Mouse (Mus musculus) liver, embryonic 11.5 days (tissue): ENCODE data around the gene Tac2. TPM values are rescaled to one million over a fixed set of nuclear protein-coding genes. Genes with fewer than 3 reads are reported as not detected.

ENCODE experiments used
- ATAC-seq: fragments of 200-750 bp; cut with Nextera tagmentation; replicated peaks from 2 replicates; pipeline ENCODE4 v1.8.0; 2017; ENCODE audit warnings: moderate number of reproducible peaks, mild to moderate bottlenecking, moderate TSS enrichment, moderate library complexity; ENCODE audit not compliant: low FRiP score
- DNase-seq: peaks from one replicate; pipeline ENCODE4 v3.0.0-alpha.2; 2017; ENCODE audit warnings: low spot score
- H3K27ac ChIP-seq: fragments of 300-500 bp; sonication (generic); 2 replicates; pipeline ENCODE4 v1.5.1; 2014; ENCODE audit warnings: mild to moderate bottlenecking, low read depth, low read length, control low read depth
- H3K27me3 ChIP-seq: fragments of 300-500 bp; sonication (generic); replicated peaks from 2 replicates; pipeline ENCODE4 v1.6.1; 2014; ENCODE audit warnings: low read length, mixed read lengths; ENCODE audit not compliant: control insufficient read depth, insufficient read depth
- H3K36me3 ChIP-seq: fragments of 300-500 bp; sonication (generic); 2 replicates; pipeline ENCODE4 v1.6.1; 2014; ENCODE audit warnings: mild to moderate bottlenecking, low read length, moderate library complexity, mixed read lengths; ENCODE audit not compliant: control insufficient read depth, insufficient read depth
- H3K4me1 ChIP-seq: fragments of 300-500 bp; sonication (generic); replicated peaks from 2 replicates; pipeline ENCODE4 v1.6.1; 2014; ENCODE audit warnings: low read length, mixed read lengths; ENCODE audit not compliant: control insufficient read depth, insufficient read depth
- H3K4me2 ChIP-seq: fragments of 300-500 bp; sonication (generic); 2 replicates; pipeline ENCODE4 v1.6.1; 2014; ENCODE audit warnings: mild to moderate bottlenecking, control low read depth, moderate library complexity
- H3K4me3 ChIP-seq: fragments of 300-500 bp; sonication (generic); 2 replicates; pipeline ENCODE4 v1.5.1; 2014; ENCODE audit warnings: low read depth, low read length, control low read depth
- H3K9ac ChIP-seq: fragments of 300-500 bp; sonication (generic); 2 replicates; pipeline ENCODE4 v1.6.1; 2014; ENCODE audit warnings: low read depth, low read length, control low read depth
- H3K9me3 ChIP-seq: fragments of 300-500 bp; sonication (generic); 2 replicates; pipeline ENCODE4 v1.6.1; 2016; ENCODE audit warnings: low read length, inconsistent platforms, mixed read lengths; ENCODE audit not compliant: control insufficient read depth
- WGBS: fragments of 180-500 bp; shearing (Covaris S2); extraction: QIAGEN DNeasy Blood & Tissue Kit; methylation state at CpG from one replicate; pipeline ENCODE4 v1.1.7; 2014; 5-methylcytosine and 5-hydroxymethylcytosine counted together
- polyA plus RNA-seq: library from polyadenylated mRNA; unstranded; fragments of >200 nt; fragmentation: Nextera tagmentation; extraction: Ambion mirVana; gene quantifications from 2 replicates; pipeline ENCODE4 v1.2.1, GENCODE M21; 2014

Gene Tac2
- polyA plus RNA-seq, 1 experiment from 2014 or later = 16.0 TPM

DNA sequence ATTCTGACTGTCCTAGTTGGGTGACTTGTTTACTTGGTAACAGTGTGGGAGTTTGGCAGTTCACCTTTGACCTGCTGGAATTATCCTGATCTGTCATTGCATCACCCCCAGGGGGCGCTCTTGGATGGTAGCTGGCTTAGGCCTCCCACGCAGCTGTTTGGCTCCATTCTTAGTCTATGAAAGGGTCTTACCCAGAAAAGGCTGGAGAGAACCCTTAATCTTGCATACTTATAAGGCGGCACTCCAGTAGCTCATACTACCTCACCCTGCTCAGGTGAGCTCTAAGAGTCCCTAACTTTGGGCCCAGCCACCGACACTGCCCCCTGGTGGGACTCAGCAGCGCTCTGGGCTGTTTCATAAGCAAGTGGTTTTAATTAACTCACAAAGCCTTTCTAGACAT, 20.4 kb downstream of the Tac2 start:
- Histone ChIP-seq H3K27me3 (no peaks in the 10 kb centered on the region), H3K9ac (no peak overlapping the region), H3K4me2 (no peak overlapping the region), H3K4me3 (no peak overlapping the region), H3K4me1 (peaks cover 15% of the 10 kb centered on the region), H3K36me3 (peaks cover 43% of the 10 kb centered on the region), H3K27ac (no peak overlapping the region), H3K9me3 (no peaks in the 10 kb centered on the region)
- WGBS = 67% methylated on average over 5 of the region's 5 CpGs
- DNase-seq (no peak), ATAC-seq (no peak)

DNA sequence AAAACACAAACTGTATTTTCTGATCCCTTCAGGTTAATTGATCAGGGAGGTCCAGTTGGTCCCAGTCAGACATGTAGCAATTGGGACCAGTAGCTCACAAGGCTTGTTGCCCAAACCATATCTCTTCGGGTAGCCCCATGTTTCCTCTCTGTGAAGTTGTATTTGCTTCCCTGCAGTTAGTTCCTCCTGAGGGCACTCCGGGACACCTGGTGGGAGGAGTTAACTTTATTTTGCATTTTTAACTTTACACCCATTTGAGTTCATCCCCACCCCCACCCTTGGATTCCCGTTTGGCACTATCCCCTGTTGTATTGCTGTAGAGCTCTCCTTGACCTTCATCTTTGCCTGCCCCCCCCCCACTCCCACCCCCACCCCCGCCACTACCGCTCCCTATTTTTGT, 21.6 kb downstream of the Tac2 start:
- DNase-seq (no peak), ATAC-seq (no peak)
- Histone ChIP-seq H3K36me3 (peaks cover 43% of the 10 kb centered on the region), H3K27me3 (no peaks in the 10 kb centered on the region), H3K4me2 (no peak overlapping the region), H3K27ac (no peak overlapping the region), H3K9me3 (no peaks in the 10 kb centered on the region), H3K4me1 (peaks cover 14% of the 10 kb centered on the region), H3K4me3 (no peak overlapping the region), H3K9ac (no peak overlapping the region)
- 60% methylated on average over 5 of the region's 5 CpGs for WGBS

DNA sequence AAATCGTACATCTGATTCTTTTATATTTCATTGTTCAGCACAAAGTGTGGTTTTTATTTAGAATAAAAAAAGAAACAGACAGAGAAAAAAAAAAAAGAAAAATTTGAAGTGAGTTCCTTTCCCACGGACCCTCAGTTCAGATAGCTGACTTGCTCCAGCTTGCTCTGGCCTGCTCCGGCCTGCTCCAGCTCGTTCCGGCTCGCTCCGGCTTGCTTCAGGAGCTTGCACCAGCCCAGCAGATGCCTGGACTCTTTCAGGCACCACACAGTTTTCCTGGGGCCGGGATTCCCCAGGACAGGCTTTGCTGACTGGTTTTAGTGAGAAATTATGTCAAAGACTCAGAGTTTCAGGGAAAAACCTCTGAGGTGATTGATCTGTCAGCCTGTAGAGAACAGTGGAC, 23.0 kb downstream of the Tac2 start:
- Histone ChIP-seq H3K4me1 (peaks cover 18% of the 10 kb centered on the region), H3K9me3 (no peaks in the 10 kb centered on the region), H3K27me3 (no peaks in the 10 kb centered on the region), H3K4me3 (no peak overlapping the region), H3K27ac (no peak overlapping the region), H3K36me3 (peaks cover 36% of the 10 kb centered on the region), H3K9ac (no peak overlapping the region), H3K4me2 (no peak overlapping the region)
- no peak for DNase-seq
- ATAC-seq = no peak
- 87% methylated on average over 8 of the region's 8 CpGs for WGBS

DNA sequence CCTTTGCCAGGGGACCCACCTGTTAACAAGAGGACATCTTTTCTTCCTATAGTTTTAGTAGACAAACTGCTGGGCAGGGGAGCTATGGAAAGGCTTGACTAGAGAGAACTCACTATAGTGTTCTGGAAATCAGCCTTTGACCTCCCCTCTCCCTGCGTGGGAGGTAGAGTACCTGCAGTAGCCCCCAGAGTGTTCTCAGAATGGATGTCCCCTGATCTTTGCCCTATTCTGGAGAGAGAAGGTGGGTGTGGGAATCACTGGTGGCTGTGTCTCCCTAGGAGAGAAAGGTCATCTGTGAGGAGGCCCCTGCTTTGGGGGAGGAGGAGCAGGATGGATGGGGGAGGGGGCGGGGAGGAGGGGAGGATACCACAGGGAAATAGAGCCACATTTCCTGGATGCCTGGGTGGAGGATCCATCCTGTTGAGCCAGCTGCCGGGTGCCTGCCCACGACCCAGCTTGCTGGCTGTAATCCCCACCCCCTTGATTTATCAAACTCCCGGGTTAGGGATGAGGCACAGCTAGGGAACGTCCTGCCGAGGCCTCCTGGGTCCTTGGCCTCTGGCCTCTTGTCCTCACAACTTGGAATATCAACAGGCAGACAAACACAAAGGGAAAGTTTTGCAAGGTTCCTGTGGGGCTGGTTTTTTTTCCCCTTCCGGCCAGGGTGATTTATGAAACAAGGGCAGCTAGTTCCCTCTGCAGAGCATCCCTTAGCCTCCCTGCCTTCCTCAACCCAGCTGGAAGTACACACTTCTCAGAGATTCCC, 24.8 kb downstream of the Tac2 start:
- ATAC-seq = peak; percentile 44

DNA sequence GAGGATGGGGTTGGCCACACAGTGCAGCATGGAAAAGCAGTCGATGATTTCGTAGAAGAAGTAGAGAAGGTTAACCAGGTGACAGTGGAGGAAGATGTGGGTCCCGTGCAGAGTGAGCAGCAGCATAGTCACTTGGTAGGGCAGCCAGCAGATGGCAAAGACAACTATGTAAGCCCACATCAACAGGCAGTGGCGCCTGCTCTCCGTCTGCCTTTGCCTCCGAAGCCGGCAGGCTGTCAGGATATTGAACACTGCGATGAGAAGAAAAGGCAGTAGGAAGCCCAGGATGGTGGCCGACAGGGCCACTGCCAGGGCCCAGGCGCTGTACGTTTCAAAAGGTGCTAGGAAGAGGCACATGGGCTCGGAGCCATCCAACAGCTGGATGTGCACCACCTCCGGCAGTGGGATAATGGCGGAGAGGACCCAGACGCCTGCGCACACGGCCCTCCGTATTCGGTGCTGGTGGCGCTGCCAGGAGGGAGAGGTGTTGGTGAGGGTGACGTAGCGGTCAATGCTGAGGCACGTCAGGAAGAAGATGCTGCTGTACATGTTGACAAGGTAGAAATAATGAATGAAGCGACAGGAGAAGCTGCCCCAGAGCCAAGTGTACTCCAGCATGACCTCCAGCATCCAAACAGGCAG, 26.0 kb downstream of the Tac2 start:
- H3K9ac ChIP-seq = no peak overlapping the region
- no peaks in the 10 kb centered on the region for H3K9me3 ChIP-seq
- 52% methylated on average over 24 of the region's 24 CpGs for WGBS
- H3K36me3 ChIP-seq = peaks cover 12% of the 10 kb centered on the region
- H3K4me2 ChIP-seq = peak overlapping the region; percentile 46
- no peak for DNase-seq
- peak overlapping the region; percentile 51; the same call in 1 of the 2 replicates for H3K27ac ChIP-seq
- peaks cover 26% of the 10 kb centered on the region for H3K4me1 ChIP-seq
- ATAC-seq = no peak
- no peaks in the 10 kb centered on the region for H3K27me3 ChIP-seq
- H3K4me3 ChIP-seq = peak overlapping the region; percentile 23

More for the DNA sequence above, 24.8 kb downstream of the Tac2 start:
- H3K4me1 ChIP-seq = peaks cover 18% of the 10 kb centered on the region
- peak overlapping the region; percentile 46 for H3K4me2 ChIP-seq
- H3K27me3 ChIP-seq = no peaks in the 10 kb centered on the region
- H3K9ac ChIP-seq = no peak overlapping the region
- DNase-seq = no peak
- H3K4me3 ChIP-seq = peak overlapping the region; percentile 23
- peak overlapping the region; percentile 54 for H3K27ac ChIP-seq
- WGBS = 15% methylated on average over 7 of the region's 8 CpGs
- H3K9me3 ChIP-seq = no peaks in the 10 kb centered on the region
- H3K36me3 ChIP-seq = peaks cover 19% of the 10 kb centered on the region

DNA sequence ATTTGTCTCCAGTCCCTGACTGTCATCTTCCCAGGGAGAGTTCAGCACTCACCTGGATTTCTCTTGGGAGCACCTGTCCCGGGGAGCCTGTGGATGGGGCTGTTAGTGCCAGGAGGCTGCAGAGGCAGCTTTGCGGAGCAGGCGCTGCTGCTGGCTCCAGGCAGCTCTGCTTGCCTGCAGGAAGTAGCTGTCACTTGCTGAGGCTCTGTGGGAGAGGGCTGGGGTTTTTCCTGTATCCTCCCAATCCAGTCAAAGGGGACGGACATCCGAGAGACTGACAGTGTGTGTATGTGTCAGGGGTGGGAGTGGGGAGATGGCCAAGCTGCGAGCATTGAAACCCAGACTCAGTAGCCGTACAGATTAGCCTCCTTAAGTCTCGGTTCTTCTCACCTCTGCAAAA, 27.3 kb downstream of the Tac2 start, which contains the start of gene Gpr182:
TSS of gene Gpr182 (minus strand) at position 185 of the 400 bp plus-strand sequence.
- H3K4me1 ChIP-seq = peaks cover 28% of the 10 kb centered on the region
- no peak for DNase-seq
- no peak within 1 kb of the TSS for H3K27ac ChIP-seq
- H3K36me3 ChIP-seq = peaks cover 6% of the 10 kb centered on the region
- peak within 1 kb of the TSS; percentile 46 for H3K4me2 ChIP-seq
- no peak within 1 kb of the TSS for H3K9ac ChIP-seq
- no peaks in the 10 kb centered on the region for H3K27me3 ChIP-seq
- WGBS = 36% methylated on average over 8 of the region's 8 CpGs
- ATAC-seq = peak; percentile 42
- no peaks in the 10 kb centered on the region for H3K9me3 ChIP-seq
- peak within 1 kb of the TSS; percentile 23 for H3K4me3 ChIP-seq

DNA sequence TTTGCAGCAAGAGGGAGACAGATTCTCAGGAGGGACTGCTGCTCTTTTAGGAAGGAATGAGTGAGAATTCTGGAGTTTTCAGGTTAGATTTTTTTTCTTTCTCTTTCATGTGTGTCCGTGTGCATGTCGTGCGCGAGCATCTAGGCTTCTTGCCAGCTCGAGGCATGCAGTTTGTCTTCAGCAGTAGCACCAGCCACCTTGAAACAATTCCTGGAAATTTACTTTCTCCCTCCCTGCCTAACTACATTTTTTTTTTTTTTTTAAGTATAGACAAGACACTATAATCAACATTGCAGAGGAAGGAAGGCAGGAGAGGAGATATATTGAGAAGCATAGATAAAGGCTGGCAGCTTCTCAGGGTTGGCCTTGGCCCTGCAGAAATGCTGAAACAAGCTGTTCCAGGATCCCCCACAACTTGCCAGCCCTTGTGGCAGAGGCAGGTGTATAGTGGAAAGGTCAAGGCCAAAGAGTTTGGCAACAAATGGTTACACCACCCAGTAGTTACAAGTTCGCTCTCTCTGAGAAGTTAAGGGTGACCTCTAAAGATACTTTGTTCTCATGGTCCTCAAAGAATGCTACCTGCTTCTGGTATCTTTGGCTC, 30.4 kb downstream of the Tac2 start:
- H3K9ac ChIP-seq = no peak overlapping the region
- no peaks in the 10 kb centered on the region for H3K27me3 ChIP-seq
- H3K9me3 ChIP-seq = no peaks in the 10 kb centered on the region
- no peaks in the 10 kb centered on the region for H3K36me3 ChIP-seq
- H3K27ac ChIP-seq = no peak overlapping the region
- H3K4me3 ChIP-seq = no peak overlapping the region
- ATAC-seq = no peak
- no peak for DNase-seq
- WGBS = 63% methylated on average over 6 of the region's 6 CpGs
- peaks cover 16% of the 10 kb centered on the region for H3K4me1 ChIP-seq
- H3K4me2 ChIP-seq = no peak overlapping the region

DNA sequence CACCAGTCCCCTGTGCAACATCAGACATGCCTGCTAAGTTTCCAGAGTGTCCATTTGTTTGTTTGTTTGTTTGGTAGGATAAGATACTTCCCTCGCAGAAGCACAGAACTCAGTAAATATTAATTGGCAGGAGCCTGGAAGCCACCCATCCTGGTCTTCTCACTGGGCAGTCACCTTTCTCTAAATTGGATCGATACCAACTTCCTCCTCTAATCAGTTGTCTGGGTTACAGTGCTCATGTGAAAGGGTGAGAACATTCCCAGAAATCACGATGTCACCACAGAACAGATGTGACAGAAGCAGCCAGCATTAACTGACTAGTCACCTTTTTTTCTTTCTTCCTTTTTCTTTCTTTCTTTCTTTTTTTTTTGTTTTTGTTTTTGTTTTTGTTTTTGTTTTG, 31.0 kb downstream of the Tac2 start:
- no peak overlapping the region for H3K4me3 ChIP-seq
- ATAC-seq = no peak
- no peaks in the 10 kb centered on the region for H3K36me3 ChIP-seq
- WGBS = 41% methylated on average over 3 of the region's 3 CpGs
- H3K4me2 ChIP-seq = no peak overlapping the region
- DNase-seq = no peak
- H3K27ac ChIP-seq = no peak overlapping the region
- no peaks in the 10 kb centered on the region for H3K9me3 ChIP-seq
- no peak overlapping the region for H3K9ac ChIP-seq
- no peaks in the 10 kb centered on the region for H3K27me3 ChIP-seq
- peaks cover 14% of the 10 kb centered on the region for H3K4me1 ChIP-seq
